24 mouse cellular contexts compared by ENCODE assay signal in genomic region chr9:79639430-79640090, GRCm38 (mm10).
DNase-seq lines count a peak whose midpoint lies in the region; ATAC-seq and TF ChIP-seq lines count a peak whose summit lies in the region.
"Had no signal": no experiment of that assay in that cellular context is flagged by ENCODE, and none has a peak within 500 bp of the region (broad histone marks: within the 10 kb centered on the region; RNA-seq: fewer than 3 reads in every experiment).

No protein-coding gene starts in this region.

- H3K27me3 ChIP-seq in intestine, postnatal 0 days (replicated peaks; ENCODE audit: control insufficient read depth, insufficient read depth, low read length), result no peaks in the 10 kb centered on the region
- no peaks in the 10 kb centered on the region for H3K27me3 ChIP-seq in intestine, embryonic 15.5 days (replicated peaks)
- no peaks in the 10 kb centered on the region for H3K27me3 ChIP-seq in Patski
- no peaks in the 10 kb centered on the region for H3K27me3 ChIP-seq in lung, embryonic 16.5 days (ENCODE audit: control insufficient read depth, insufficient read depth, low read depth, low read length)
- H3K27me3 ChIP-seq in stomach, postnatal 0 days (ENCODE audit: control insufficient read depth, insufficient read depth, low read length), result no peaks in the 10 kb centered on the region
- no peaks in the 10 kb centered on the region for H3K27me3 ChIP-seq in midbrain, embryonic 16.5 days (ENCODE audit: control insufficient read depth, insufficient read depth, low read depth, low read length)
- H3K27me3 ChIP-seq: embryonic facial prominence, embryonic 15.5 days; neural tube, embryonic 13.5 days had no signal

- no peak for TF ChIP-seq EP300 in stomach, postnatal 0 days (optimal IDR thresholded peaks at IDR 0.05)

- H3K9me3 ChIP-seq in intestine, postnatal 0 days (ENCODE audit: control insufficient read depth), result no peaks in the 10 kb centered on the region
- H3K9me3 ChIP-seq in intestine, embryonic 15.5 days, result no peaks in the 10 kb centered on the region
- H3K9me3 ChIP-seq in lung, embryonic 16.5 days (ENCODE audit: control insufficient read depth, low read length), result no peaks in the 10 kb centered on the region
- H3K9me3 ChIP-seq in stomach, postnatal 0 days (ENCODE audit: control insufficient read depth, low read length), result no peaks in the 10 kb centered on the region
- H3K9me3 ChIP-seq in midbrain, embryonic 16.5 days (replicated peaks; ENCODE audit: control insufficient read depth, low read length, poor library complexity, severe bottlenecking), result no peaks in the 10 kb centered on the region
- H3K9me3 ChIP-seq: embryonic facial prominence, embryonic 15.5 days; forebrain, embryonic 10.5 days; neural tube, embryonic 13.5 days had no signal

- CTCF ChIA-PET in Patski (lab: Charles Lee), result interaction anchor here (0.7 kb wide), 1 partner anchor 10 kb away, joined by 3 read pairs; no protein-coding TSS in a partner anchor

- ATAC-seq in intestine, postnatal 0 days, result no peak
- ATAC-seq in intestine, embryonic 15.5 days, result no peak
- peak; percentile 31 for ATAC-seq in Patski
- peak; percentile 90 for ATAC-seq in lung, embryonic 16.5 days (ENCODE audit: low read depth)
- no peak for ATAC-seq in stomach, postnatal 0 days (ENCODE audit: low FRiP score, low TSS enrichment)
- no peak for ATAC-seq in midbrain, embryonic 16.5 days
- ATAC-seq: forebrain, postnatal 0 days; hindbrain, embryonic 16.5 days had no signal

- no peak overlapping the region for H3K4me3 ChIP-seq in intestine, postnatal 0 days (ENCODE audit: low read depth, low read length)
- no peak overlapping the region for H3K4me3 ChIP-seq in intestine, embryonic 15.5 days (replicated peaks)
- H3K4me3 ChIP-seq in lung, embryonic 16.5 days (ENCODE audit: low read length), result no peak overlapping the region
- no peak overlapping the region for H3K4me3 ChIP-seq in stomach, postnatal 0 days (ENCODE audit: low read depth, low read length)
- no peak overlapping the region for H3K4me3 ChIP-seq in midbrain, embryonic 16.5 days (ENCODE audit: low read depth, low read length)
- H3K4me3 ChIP-seq: embryonic facial prominence, embryonic 15.5 days; forebrain, embryonic 10.5 days; left cerebral cortex, adult 2 months; neural tube, embryonic 13.5 days had no signal

- DNase-seq in Patski (ENCODE audit: low read depth, low spot score), result no peak
- no peak for DNase-seq in stomach, postnatal 0 days (ENCODE audit: low spot score)
- DNase-seq in thymus, postnatal 14 days, result no peak
- DNase-seq: cerebellum, adult 18-20 months; cerebellum, postnatal 36 days; forebrain, postnatal 0 days; heart, adult 18-20 months; heart, postnatal 4 days; kidney, adult 18-20 months; kidney, postnatal 14 days; layer of hippocampus, adult 9-11 months; left cerebral cortex, postnatal 4 days; liver; right cerebral cortex, adult 18-20 months; thymus, postnatal 4 days had no signal

- TF ChIP-seq CTCF in intestine, postnatal 0 days (IDR thresholded peaks at IDR 0.05; ENCODE audit: low read depth), result peak; percentile 28; the same call in 1 of the 2 replicates
- TF ChIP-seq CTCF in Patski (IDR thresholded peaks at IDR 0.05), result peak; percentile 27
- TF ChIP-seq CTCF in stomach, postnatal 0 days (IDR thresholded peaks at IDR 0.05; ENCODE audit: low read depth), result peak; percentile 35

- H3K9ac ChIP-seq in intestine, postnatal 0 days (ENCODE audit: low read depth, low read length), result no peak overlapping the region
- no peak overlapping the region for H3K9ac ChIP-seq in intestine, embryonic 15.5 days
- H3K9ac ChIP-seq in lung, embryonic 16.5 days (ENCODE audit: low read length), result no peak overlapping the region
- no peak overlapping the region for H3K9ac ChIP-seq in stomach, postnatal 0 days (ENCODE audit: low read length)
- H3K9ac ChIP-seq in midbrain, embryonic 16.5 days (ENCODE audit: low read depth, low read length), result no peak overlapping the region
- H3K9ac ChIP-seq: embryonic facial prominence, embryonic 15.5 days; forebrain, postnatal 0 days; neural tube, embryonic 13.5 days had no signal

- no peak overlapping the region for H3K27ac ChIP-seq in intestine, postnatal 0 days (ENCODE audit: low read depth, low read length)
- no peak overlapping the region for H3K27ac ChIP-seq in intestine, embryonic 15.5 days
- peak overlapping the region; percentile 31; the same call in 1 of the 2 replicates for H3K27ac ChIP-seq in lung, embryonic 16.5 days (ENCODE audit: low read length)
- H3K27ac ChIP-seq in stomach, postnatal 0 days (replicated peaks), result no peak overlapping the region
- no peak overlapping the region for H3K27ac ChIP-seq in midbrain, embryonic 16.5 days (ENCODE audit: low read length)
- H3K27ac ChIP-seq: embryonic facial prominence, embryonic 15.5 days; forebrain, embryonic 10.5 days; left cerebral cortex, adult 2 months; neural tube, embryonic 13.5 days had no signal

- WGBS in intestine, postnatal 0 days, result 52% methylated on average over 11 of the region's 11 CpGs
- 54% methylated on average over 11 of the region's 11 CpGs for WGBS in intestine, embryonic 15.5 days
- 33% methylated on average over 11 of the region's 11 CpGs for WGBS in lung, embryonic 16.5 days
- WGBS in stomach, postnatal 0 days, result 56% methylated on average over 11 of the region's 11 CpGs
- 82% methylated on average over 11 of the region's 11 CpGs for WGBS in midbrain, embryonic 16.5 days

- H3K4me1 ChIP-seq in intestine, postnatal 0 days (replicated peaks; ENCODE audit: control insufficient read depth, insufficient read depth, low read length), result no peaks in the 10 kb centered on the region
- H3K4me1 ChIP-seq in intestine, embryonic 15.5 days (replicated peaks), result no peaks in the 10 kb centered on the region
- no peaks in the 10 kb centered on the region; the same call in 1 of the 2 replicates for H3K4me1 ChIP-seq in lung, embryonic 16.5 days (replicated peaks; ENCODE audit: control insufficient read depth, insufficient read depth, low read length)
- H3K4me1 ChIP-seq in stomach, postnatal 0 days (replicated peaks; ENCODE audit: control insufficient read depth, insufficient read depth), result no peaks in the 10 kb centered on the region
- no peaks in the 10 kb centered on the region for H3K4me1 ChIP-seq in midbrain, embryonic 16.5 days (ENCODE audit: control insufficient read depth, insufficient read depth, low read length)
- H3K4me1 ChIP-seq: embryonic facial prominence, embryonic 15.5 days; forebrain, embryonic 10.5 days; neural tube, embryonic 13.5 days had no signal

- in situ Hi-C loops in Patski (cut with MboI; ENCODE audit: low pct_unique_long_range_greater_than_20kb), result no loop called here

- no peaks in the 10 kb centered on the region for H3K36me3 ChIP-seq in intestine, postnatal 0 days (ENCODE audit: control insufficient read depth, insufficient read depth)
- H3K36me3 ChIP-seq in intestine, embryonic 15.5 days, result no peaks in the 10 kb centered on the region
- no peaks in the 10 kb centered on the region for H3K36me3 ChIP-seq in lung, embryonic 16.5 days (ENCODE audit: control insufficient read depth, insufficient read depth, low read length)
- no peaks in the 10 kb centered on the region for H3K36me3 ChIP-seq in stomach, postnatal 0 days (ENCODE audit: control insufficient read depth, insufficient read depth, low read length)
- no peaks in the 10 kb centered on the region for H3K36me3 ChIP-seq in midbrain, embryonic 16.5 days (ENCODE audit: control insufficient read depth, insufficient read depth, low read length)
- H3K36me3 ChIP-seq: forebrain, embryonic 10.5 days; neural tube, embryonic 13.5 days had no signal

- POLR2A ChIA-PET in Patski (lab: Charles Lee), result no interaction called here

- H3K4me2 ChIP-seq in intestine, postnatal 0 days (replicated peaks; ENCODE audit: low read depth), result no peak overlapping the region
- H3K4me2 ChIP-seq in intestine, embryonic 15.5 days (replicated peaks), result no peak overlapping the region
- no peak overlapping the region for H3K4me2 ChIP-seq in lung, embryonic 16.5 days (ENCODE audit: low read depth, low read length)
- H3K4me2 ChIP-seq in stomach, postnatal 0 days (replicated peaks; ENCODE audit: low read depth), result no peak overlapping the region
- no peak overlapping the region for H3K4me2 ChIP-seq in midbrain, embryonic 16.5 days (ENCODE audit: low read length)
- H3K4me2 ChIP-seq: embryonic facial prominence, embryonic 15.5 days; neural tube, embryonic 13.5 days had no signal

Comparison
In these comparisons a context has a peak if more than half of its experiments do, and no peak if none do; other contexts are left out.
1. ATAC-seq: peak in Patski (single experiment) and lung, embryonic 16.5 days (single experiment); none in intestine, postnatal 0 days (single experiment), intestine, embryonic 15.5 days (single experiment), stomach, postnatal 0 days (single experiment) and midbrain, embryonic 16.5 days (single experiment).
2. Peak in every context shown above with its lines, with median percentiles within 50 percentile points of each other: CTCF ChIP-seq.